Mouse (Mus musculus) retina, embryonic 14.5 days (tissue): ENCODE data around the gene Rbfox3.

Source experiments
- DNase-seq: peaks from one replicate; pipeline ENCODE4 v3.0.0-alpha.2; 2015; ENCODE audit warnings: low spot score

Gene Rbfox3

GRCm38 (mm10) chr11:118507095-118507494, 404.3 kb downstream of the Rbfox3 start:
- no peak for DNase-seq

GRCm38 (mm10) chr11:118504180-118504454, 407.3 kb downstream of the Rbfox3 start:
- no peak for DNase-seq

DNA sequence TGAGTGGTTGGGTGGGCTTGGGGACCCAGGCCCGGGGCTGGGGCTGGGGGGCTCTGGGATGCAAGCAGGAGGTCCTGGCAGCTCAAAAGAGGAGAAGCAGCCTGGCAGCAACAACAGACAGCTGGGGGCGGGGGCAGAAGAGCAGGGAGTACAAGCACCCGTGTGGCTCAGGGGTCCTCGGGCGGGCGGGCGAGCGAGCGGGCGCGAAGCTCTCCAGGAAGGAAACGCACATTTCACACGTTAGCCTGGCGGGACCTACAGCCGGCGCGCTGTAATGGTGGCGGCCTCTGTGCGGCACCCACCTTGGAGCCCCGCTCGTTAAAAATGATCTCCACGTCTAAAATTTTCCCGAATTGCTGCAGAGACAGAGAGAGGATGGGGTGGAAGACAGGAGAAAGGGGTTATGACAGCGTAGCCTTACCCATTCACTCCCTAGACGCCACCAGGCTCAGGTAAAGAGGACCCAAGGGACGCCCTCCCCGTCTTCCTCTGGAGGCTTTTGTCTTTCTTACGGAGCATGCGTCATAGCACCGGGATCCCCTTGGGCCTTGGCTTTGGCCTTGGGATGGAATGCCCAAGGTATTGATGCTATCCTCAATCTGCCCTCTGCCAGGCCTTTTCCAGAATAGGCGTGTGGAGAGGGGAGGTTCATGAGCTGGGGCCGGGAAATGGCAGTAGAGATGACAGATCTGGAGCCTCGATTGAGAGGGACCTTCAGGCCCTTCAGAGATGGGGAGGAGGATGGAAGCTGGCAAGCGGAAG, 407.8 kb downstream of the Rbfox3 start:
- DNase-seq = no peak

- DNase-seq = no peak
Measured at GRCm38 (mm10) chr11:118502990-118503389, 408.4 kb downstream of the Rbfox3 start.

DNA sequence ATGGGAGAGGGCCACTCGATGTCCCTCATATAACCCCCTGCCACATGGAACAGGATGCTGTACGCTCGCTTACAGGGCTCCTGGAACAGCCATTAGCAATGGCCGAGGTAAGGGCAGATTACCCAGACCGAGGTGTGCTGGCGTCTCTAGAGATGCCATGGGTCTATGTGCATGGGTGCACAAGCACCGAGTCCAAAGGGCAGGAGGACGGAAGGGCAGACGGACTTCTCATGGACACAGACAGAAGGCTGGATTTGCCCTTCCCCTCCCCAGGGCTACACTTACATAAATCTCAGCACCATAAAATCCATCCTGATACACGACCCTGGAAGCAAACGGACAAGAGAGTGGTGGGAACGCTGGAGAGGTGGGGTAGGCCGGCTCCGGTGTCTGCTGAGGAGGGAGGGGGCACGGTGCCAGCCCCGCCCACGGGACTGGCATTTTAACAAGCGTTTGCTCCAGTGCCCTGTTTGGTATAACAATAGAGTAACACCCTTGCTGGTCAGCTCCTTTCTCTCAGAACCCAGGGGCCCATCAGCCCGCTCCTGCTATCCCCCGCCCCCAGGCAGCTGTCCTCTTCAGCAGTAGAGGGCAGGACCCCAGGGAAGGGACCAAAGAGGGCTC, 415.2 kb downstream of the Rbfox3 start:
- DNase-seq = no peak

- no peak for DNase-seq
Measured at GRCm38 (mm10) chr11:118495065-118495464, 416.3 kb downstream of the Rbfox3 start.

DNA sequence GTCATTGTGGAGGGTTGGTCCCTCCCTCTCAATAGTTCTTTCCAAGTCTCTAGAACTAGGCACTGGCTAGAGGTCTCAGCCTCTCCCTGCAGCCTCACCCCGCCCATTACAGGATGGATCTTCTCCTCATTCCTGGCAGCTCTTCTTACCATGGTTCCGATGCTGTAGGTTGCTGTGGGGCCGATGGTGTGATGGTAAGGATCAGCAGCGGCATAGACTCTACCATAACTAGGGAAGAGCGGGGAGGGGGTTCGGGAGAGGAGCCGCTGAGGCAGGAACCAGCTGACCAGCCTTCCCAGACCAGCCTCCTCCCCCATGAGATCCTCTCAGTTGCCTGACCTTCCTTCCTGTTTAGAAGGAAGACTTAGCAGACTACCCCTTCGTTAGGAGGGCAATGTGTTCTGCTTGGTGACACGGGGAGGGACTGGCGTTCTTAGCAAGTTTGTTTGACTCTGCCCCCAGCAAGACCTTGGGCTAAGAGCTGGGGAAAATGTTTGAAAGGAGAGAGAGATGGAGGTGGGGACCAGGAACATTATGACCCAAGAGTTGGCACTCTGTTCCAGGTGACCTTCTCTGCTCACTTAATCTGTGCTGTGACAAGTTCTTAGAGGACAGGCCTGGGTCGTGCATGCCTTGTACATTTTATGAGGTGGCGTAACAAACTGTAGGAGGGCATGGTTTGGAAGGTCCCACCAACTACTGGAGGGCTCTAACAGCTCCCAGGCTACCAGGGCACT, 417.2 kb downstream of the Rbfox3 start:
- DNase-seq = no peak

GRCm38 (mm10) chr11:118493458-118493857, 417.9 kb downstream of the Rbfox3 start:
- DNase-seq = no peak

GRCm38 (mm10) chr11:118491230-118491629, 420.2 kb downstream of the Rbfox3 start:
- DNase-seq = no peak

DNA sequence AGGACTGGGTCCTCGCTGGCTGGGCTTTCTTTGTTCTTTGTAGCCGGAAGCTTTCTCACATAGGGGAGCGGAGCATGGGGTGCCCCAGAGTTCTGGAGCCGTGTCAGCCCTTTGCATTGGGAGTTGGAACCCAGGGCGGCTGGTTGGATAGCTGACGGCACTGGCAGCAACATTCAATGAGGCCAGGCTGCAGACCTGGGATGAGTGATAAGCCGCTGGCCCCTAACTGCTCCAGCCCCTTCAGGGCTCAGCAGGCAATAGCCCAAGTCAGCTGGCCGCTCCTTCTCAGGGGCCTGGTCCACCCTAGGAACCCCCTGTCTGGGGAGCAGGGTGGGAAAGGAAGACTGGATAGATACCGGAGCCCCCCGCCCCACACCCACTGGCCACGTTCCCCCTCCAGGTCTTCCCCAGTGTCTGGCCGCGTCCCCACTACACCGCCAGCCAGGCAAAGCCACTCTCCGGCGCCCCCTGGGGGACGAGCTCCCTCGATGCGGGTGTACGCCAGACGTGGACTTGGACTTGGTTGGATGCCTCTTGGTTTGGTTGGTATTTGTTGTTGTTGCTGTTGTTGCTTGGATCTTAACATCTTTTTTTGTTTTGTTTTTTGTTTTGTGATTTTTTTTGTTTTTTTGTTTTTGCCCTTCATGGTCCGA, 420.7 kb downstream of the Rbfox3 start:
- DNase-seq = peak; percentile 85

GRCm38 (mm10) chr11:118488907-118489270, 422.5 kb downstream of the Rbfox3 start:
- no peak for DNase-seq

GRCm38 (mm10) chr11:118488191-118488906, 423.0 kb downstream of the Rbfox3 start:
- DNase-seq = peak; percentile 31

DNA sequence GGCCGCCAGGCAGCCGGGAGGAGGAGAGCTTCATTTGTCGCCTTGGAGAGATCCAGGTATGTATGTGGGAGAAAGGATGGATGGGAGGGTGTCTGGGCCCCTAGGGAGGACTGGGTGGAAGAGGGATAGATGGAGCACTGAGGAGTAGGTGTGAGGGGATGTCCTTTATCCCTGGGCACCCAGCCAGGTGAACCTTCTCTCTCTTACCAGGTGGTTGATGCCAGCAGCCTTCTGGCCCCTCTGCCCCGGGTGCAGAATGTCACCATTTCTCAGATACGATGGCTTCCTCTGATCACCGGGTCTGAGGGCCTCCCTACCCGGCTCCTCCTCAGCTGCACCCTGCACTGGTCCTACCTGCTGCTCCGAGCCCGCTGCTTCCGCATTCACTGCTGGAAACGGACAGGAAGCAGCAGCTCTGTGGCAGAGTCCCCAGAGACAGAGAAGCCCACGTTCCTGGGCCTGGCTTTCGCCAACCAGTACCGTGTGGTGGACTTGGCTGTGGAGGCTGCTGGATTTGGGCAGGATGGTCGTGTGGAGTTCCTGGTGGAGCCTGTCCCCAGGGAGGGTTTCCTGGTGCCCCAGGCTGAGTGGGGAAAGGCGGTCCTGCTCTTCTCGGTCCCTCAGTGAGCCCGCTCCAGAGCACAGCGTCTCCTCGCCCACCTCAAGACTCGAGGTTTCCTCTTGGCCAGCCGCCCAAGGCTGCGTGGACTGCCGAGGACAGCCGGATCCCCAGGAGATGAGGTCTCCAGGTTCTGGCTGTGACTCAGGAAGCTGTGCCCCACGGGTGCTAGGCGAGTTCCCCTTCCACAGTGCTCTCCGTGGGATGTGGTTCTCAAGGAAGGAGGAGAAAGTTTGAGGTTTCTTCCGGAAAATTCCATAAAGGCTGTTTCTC, 424.3 kb downstream of the Rbfox3 start:
- DNase-seq = no peak

GRCm38 (mm10) chr11:118486281-118486680, 425.1 kb downstream of the Rbfox3 start:
- DNase-seq = no peak

GRCm38 (mm10) chr11:118485780-118486179, 425.6 kb downstream of the Rbfox3 start:
- no peak for DNase-seq

- DNase-seq = no peak
Measured at GRCm38 (mm10) chr11:118485338-118485737, 426.1 kb downstream of the Rbfox3 start.

DNA sequence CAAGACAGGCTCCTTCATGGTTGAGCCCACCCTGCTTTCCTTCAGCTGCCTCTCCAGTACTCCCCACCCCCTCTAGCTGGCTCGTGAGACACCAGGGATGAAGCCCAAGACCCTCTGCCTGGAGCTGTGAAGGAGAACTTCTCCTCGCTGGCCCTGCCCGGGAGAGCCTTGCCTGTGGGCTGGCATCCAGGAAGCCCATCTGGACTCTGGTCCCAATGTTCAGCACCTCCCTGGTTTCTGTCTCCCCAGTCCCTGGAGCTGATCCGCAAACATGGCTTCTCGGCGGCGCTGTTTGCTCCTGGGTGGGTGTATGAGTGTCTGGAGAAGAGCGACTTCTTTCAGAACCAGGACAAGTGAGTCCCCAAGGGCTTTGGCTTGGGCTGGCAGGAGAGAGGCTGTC, 427.2 kb downstream of the Rbfox3 start:
- no peak for DNase-seq

DNA sequence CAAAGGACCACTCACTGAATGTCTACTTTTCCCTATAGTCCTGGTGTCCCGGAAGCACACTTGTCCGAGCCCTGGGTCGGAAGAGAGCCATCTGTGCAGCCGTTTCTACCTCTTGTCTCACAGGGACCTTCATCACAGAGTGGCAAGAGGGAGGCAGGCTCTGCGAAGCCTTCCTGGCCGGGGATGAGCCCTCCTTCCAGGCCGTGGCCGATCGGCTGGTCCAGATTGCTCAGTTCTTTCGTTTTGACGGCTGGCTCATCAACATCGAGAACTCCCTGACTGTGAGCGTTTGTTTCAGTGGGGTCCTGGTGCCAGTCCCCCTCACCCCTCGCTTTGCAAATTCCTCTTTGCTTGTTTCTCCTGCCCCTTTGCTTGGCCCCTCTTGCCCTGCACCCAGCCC, 429.6 kb downstream of the Rbfox3 start:
- DNase-seq = no peak

DNA sequence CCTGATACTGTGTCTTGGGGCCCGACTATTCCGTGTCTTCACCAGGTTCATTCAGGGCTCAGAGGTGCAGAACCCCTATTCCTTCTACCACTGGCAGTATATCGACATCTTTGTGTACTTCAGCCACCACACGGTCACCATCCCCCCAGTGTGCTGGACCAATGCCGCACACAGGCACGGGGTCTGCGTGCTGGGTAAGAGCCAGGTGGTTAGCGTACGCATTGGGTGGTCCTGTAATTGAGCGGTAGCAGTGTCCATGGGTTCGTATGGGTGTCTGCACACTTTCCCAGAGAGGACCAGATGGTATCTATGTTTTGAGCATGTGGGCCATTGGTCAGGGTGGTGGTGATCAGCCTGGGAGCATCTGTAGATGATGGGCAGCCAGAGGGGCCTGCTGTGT, 430.2 kb downstream of the Rbfox3 start:
- no peak for DNase-seq

DNA sequence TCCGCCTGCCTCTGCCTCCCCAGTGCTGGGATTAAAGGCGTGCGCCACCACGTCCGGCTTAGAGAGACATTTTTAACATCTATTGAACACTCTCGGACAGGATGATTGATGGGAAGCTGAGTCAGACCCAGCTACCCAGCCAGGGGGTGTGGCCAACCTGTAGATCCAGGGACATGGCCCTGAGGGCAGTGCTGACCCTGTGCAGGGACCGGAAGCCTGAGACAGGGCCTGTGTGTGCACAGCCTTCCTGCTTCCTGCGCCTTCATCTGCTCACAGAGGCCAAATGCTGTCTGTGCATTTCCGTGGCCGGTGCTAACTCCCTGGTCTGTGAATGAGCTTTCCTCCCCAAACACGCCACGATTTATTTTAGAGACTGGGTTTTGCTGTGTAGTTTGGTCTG, 431.6 kb downstream of the Rbfox3 start:
- DNase-seq = no peak
